Mouse (Mus musculus): ENCODE results near the gene Tlr6. TPM values are rescaled to one million over a fixed set of nuclear protein-coding genes. Genes with fewer than 3 reads are reported as not detected.

Gene Tlr6
- polyA plus RNA-seq, 1 experiment = 0.10 TPM

GRCm38 (mm10) chr5:64963271-64963670 lies 3.4 kb upstream of the Tlr6 start:
- TF ChIP-seq CTCF (IDR thresholded peaks at IDR 0.05; ENCODE audit: control insufficient read depth, insufficient read depth, insufficient replicate concordance, low read depth, low read length) (no peak), POLR2A (IDR thresholded peaks at IDR 0.05; ENCODE audit: control insufficient read depth, low read depth, low read length) (no peak)
- H3K4me1 ChIP-seq (ENCODE audit: control insufficient read depth, insufficient read depth, low read length) = no peaks in the 10 kb centered on the region
- no peak overlapping the region for H3K27ac ChIP-seq (ENCODE audit: control insufficient read depth, insufficient read depth, low read depth, low read length)
- H3K4me3 ChIP-seq (ENCODE audit: control insufficient read depth, low read depth, low read length) = no peak overlapping the region
- no peaks in the 10 kb centered on the region for H3K27me3 ChIP-seq (ENCODE audit: control insufficient read depth, insufficient read depth, low read length)
- no peaks in the 10 kb centered on the region for H3K36me3 ChIP-seq (ENCODE audit: control insufficient read depth, insufficient read depth, low read length)

DNA sequence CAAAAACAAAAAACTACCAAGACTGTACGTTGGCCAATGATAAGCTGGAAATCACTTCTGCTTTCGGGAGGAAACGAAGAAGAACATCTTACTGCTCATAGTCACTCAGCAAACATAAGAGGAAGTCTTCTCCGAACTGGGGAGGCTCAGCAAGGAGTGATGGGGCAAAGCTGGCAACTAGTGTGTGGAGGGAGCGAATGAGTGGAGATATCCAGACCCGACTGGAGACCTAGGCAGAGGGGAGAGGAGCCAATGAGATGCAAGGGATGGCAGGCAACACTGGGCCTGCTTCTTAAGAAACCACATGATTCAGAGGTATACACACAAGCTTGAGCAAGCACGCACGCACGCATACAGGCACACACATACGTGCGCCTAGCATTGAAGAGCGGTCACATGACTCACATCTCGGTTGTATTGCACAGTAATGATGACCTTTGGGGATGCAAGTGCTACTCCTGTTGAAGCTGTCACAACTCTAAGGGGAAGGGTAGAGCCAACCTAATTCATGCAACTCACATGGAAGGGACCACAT lies 1.0 kb upstream of the Tlr6 start:
- Histone ChIP-seq H3K27ac (ENCODE audit: control insufficient read depth, insufficient read depth, low read depth, low read length) (no peak overlapping the region), H3K4me3 (ENCODE audit: control insufficient read depth, low read depth, low read length) (no peak overlapping the region), H3K36me3 (ENCODE audit: control insufficient read depth, insufficient read depth, low read length) (no peaks in the 10 kb centered on the region), H3K4me1 (ENCODE audit: control insufficient read depth, insufficient read depth, low read length) (no peaks in the 10 kb centered on the region), H3K27me3 (ENCODE audit: control insufficient read depth, insufficient read depth, low read length) (no peaks in the 10 kb centered on the region)
- no peak for TF ChIP-seq CTCF (IDR thresholded peaks at IDR 0.05; ENCODE audit: control insufficient read depth, insufficient read depth, insufficient replicate concordance, low read depth, low read length)
- TF ChIP-seq POLR2A (IDR thresholded peaks at IDR 0.05; ENCODE audit: control insufficient read depth, low read depth, low read length) = no peak

DNA sequence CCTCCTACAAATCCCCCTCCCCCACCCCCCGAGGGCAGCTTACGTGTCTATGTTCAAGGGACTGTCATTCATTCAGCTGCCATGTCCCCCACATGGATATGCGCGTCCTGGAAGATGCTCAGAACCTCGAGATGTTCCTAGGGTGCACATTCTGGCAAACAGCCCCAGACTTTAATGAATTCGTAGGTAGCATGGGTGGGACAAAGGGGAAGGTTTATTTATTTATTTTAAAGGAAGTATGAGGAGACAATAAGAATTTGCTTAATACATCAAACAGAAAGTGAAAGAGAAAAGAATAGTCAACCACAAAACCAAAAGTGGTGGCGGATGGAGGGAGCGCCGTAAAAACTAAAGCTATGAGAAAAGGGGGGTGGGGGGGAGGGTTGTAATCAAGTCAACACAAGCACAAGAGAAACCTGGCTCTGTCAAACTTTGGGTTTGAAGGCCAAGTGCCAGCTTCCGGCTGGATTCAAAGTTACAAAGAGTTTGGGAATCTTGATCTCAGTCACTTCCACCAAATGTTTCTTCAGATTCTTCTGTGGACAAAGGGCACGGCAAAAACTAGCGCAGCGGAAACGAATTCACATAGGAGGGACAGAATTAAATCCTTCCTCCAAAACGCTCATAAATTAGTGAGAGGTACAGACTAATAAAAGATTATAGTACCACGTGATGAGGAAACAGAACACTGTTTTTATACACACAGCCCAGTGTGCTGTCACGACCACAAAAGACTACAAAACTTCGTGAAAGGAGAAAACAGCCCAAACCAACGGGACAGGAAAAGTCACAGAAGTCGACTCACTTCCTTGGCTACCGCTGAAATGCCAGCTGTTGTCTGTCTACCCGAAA lies 680 bp downstream of the Tlr6 start:
- Histone ChIP-seq H3K4me1 (ENCODE audit: control insufficient read depth, insufficient read depth, low read length) (no peaks in the 10 kb centered on the region), H3K27ac (ENCODE audit: control insufficient read depth, insufficient read depth, low read depth, low read length) (no peak overlapping the region), H3K27me3 (ENCODE audit: control insufficient read depth, insufficient read depth, low read length) (no peaks in the 10 kb centered on the region), H3K4me3 (ENCODE audit: control insufficient read depth, low read depth, low read length) (no peak overlapping the region), H3K36me3 (ENCODE audit: control insufficient read depth, insufficient read depth, low read length) (no peaks in the 10 kb centered on the region)
- TF ChIP-seq CTCF (IDR thresholded peaks at IDR 0.05; ENCODE audit: control insufficient read depth, insufficient read depth, insufficient replicate concordance, low read depth, low read length) = no peak
- no peak for TF ChIP-seq POLR2A (IDR thresholded peaks at IDR 0.05; ENCODE audit: control insufficient read depth, low read depth, low read length)

- H3K27ac ChIP-seq (ENCODE audit: control insufficient read depth, insufficient read depth, low read depth, low read length) = no peak overlapping the region
- H3K27me3 ChIP-seq (ENCODE audit: control insufficient read depth, insufficient read depth, low read length) = no peaks in the 10 kb centered on the region
- no peaks in the 10 kb centered on the region for H3K36me3 ChIP-seq (ENCODE audit: control insufficient read depth, insufficient read depth, low read length)
- H3K4me3 ChIP-seq (ENCODE audit: control insufficient read depth, low read depth, low read length) = no peak overlapping the region
- H3K4me1 ChIP-seq (ENCODE audit: control insufficient read depth, insufficient read depth, low read length) = no peaks in the 10 kb centered on the region
- TF ChIP-seq CTCF (IDR thresholded peaks at IDR 0.05; ENCODE audit: control insufficient read depth, insufficient read depth, insufficient replicate concordance, low read depth, low read length) (no peak), POLR2A (IDR thresholded peaks at IDR 0.05; ENCODE audit: control insufficient read depth, low read depth, low read length) (no peak)
Measured at GRCm38 (mm10) chr5:64954931-64955330, 5.0 kb downstream of the Tlr6 start.

DNA sequence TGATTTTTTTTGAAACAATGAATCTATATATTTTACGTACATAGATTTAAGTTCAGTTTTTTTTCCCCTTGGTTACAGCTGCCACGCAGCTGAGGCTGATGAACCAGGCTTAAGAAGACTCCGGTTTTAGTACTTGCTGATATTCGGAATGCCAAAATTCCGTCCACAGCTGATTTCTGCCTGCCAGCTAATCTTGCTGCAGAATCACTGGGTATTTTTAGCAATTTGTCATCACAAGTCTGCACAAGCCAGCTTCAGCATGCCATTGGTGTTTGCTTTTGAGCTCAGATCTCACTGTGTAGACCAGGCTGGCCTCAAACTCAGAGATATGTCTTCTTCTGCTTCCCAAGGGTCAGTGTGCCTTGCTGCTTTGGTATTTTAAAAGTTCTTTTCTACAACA lies 8.4 kb downstream of the Tlr6 start:
- Histone ChIP-seq H3K4me3 (ENCODE audit: control insufficient read depth, low read depth, low read length) (no peak overlapping the region), H3K27ac (ENCODE audit: control insufficient read depth, insufficient read depth, low read depth, low read length) (no peak overlapping the region), H3K27me3 (ENCODE audit: control insufficient read depth, insufficient read depth, low read length) (no peaks in the 10 kb centered on the region), H3K36me3 (ENCODE audit: control insufficient read depth, insufficient read depth, low read length) (no peaks in the 10 kb centered on the region), H3K4me1 (ENCODE audit: control insufficient read depth, insufficient read depth, low read length) (no peaks in the 10 kb centered on the region)
- TF ChIP-seq CTCF (IDR thresholded peaks at IDR 0.05; ENCODE audit: control insufficient read depth, insufficient read depth, insufficient replicate concordance, low read depth, low read length) (no peak), POLR2A (IDR thresholded peaks at IDR 0.05; ENCODE audit: control insufficient read depth, low read depth, low read length) (no peak)

DNA sequence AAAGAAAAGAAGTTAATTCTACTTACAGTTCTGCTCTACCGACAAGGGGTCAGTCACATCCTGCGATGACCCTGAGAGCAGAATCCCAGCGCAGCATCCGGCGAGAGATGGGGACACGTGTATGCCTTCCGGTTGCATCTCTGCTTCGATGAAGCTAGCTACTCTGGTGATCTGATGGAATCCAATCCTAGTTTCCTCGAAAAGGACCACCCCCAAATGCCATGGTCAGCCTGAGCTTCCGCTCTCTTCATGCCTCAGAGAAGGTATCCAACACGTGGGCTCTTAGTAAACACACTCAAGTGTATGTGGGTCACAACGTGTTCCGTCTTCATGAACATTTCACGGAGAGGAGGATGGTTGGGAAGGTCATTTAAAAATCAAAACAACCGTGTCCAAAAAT lies 27.1 kb downstream of the Tlr6 start:
- Histone ChIP-seq H3K4me1 (ENCODE audit: control insufficient read depth, insufficient read depth, low read length) (peaks cover 3% of the 10 kb centered on the region; the same call in 1 of the 2 replicates), H3K27ac (ENCODE audit: control insufficient read depth, insufficient read depth, low read depth, low read length) (no peak overlapping the region), H3K4me3 (ENCODE audit: control insufficient read depth, low read depth, low read length) (no peak overlapping the region), H3K36me3 (ENCODE audit: control insufficient read depth, insufficient read depth, low read length) (no peaks in the 10 kb centered on the region), H3K27me3 (ENCODE audit: control insufficient read depth, insufficient read depth, low read length) (no peaks in the 10 kb centered on the region)
- TF ChIP-seq CTCF (IDR thresholded peaks at IDR 0.05; ENCODE audit: control insufficient read depth, insufficient read depth, insufficient replicate concordance, low read depth, low read length) = no peak
- TF ChIP-seq POLR2A (IDR thresholded peaks at IDR 0.05; ENCODE audit: control insufficient read depth, low read depth, low read length) = no peak

DNA sequence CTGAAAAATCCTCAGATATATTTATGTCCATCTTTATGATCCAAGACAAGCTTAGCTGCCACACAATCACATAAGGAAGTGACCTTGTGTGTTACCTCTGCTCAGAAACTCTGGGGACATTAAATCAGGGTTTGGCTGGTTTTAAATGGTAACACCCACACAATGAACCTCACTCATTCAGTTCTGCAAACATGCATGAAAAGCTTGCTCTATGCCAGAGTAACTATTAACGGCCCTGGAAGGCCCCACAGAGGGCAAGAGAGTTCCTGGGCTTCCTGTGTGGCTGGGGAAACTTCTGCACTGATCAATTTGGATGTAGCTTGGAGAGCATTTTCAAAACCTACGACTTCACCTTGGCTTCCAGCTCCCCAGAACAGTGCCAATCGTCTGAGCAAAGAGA lies 27.7 kb downstream of the Tlr6 start:
- Histone ChIP-seq H3K27me3 (ENCODE audit: control insufficient read depth, insufficient read depth, low read length) (no peaks in the 10 kb centered on the region), H3K4me1 (ENCODE audit: control insufficient read depth, insufficient read depth, low read length) (peaks cover 3% of the 10 kb centered on the region; the same call in 1 of the 2 replicates), H3K36me3 (ENCODE audit: control insufficient read depth, insufficient read depth, low read length) (no peaks in the 10 kb centered on the region), H3K27ac (ENCODE audit: control insufficient read depth, insufficient read depth, low read depth, low read length) (no peak overlapping the region), H3K4me3 (ENCODE audit: control insufficient read depth, low read depth, low read length) (no peak overlapping the region)
- TF ChIP-seq CTCF (IDR thresholded peaks at IDR 0.05; ENCODE audit: control insufficient read depth, insufficient read depth, insufficient replicate concordance, low read depth, low read length) (no peak), POLR2A (IDR thresholded peaks at IDR 0.05; ENCODE audit: control insufficient read depth, low read depth, low read length) (no peak)

Measured in testis, adult 2 months (tissue).